Mouse (Mus musculus) forebrain, embryonic 16.5 days (tissue): ENCODE data around the gene Tmem38b. TPM values are rescaled to one million over a fixed set of nuclear protein-coding genes. Genes with fewer than 3 reads are reported as not detected.
A peak's percentile ranks its signal among the peaks of the same experiment; 100 is the strongest.

Experiments
- ATAC-seq: fragments of 200-750 bp; cut with Nextera tagmentation; 2 replicates; pipeline ENCODE4 v1.8.0; 2017; ENCODE audit warnings: mild to moderate bottlenecking, moderate library complexity
- H3K27ac ChIP-seq: fragments of 300-500 bp; sonication (generic); 2 replicates; pipeline ENCODE4 v1.5.1; 2014; ENCODE audit warnings: low read length, control low read depth
- H3K27me3 ChIP-seq: fragments of 300-500 bp; sonication (generic); replicated peaks from 2 replicates; pipeline ENCODE4 v1.6.1; 2014; ENCODE audit warnings: low read length; ENCODE audit not compliant: control insufficient read depth, insufficient read depth
- H3K36me3 ChIP-seq: fragments of 300-500 bp; sonication (generic); 2 replicates; pipeline ENCODE4 v1.6.1; 2014; ENCODE audit not compliant: control insufficient read depth, insufficient read depth
- H3K4me1 ChIP-seq: fragments of 300-500 bp; sonication (generic); replicated peaks from 2 replicates; pipeline ENCODE4 v1.6.1; 2014; ENCODE audit warnings: low read length; ENCODE audit not compliant: control insufficient read depth, insufficient read depth
- H3K4me2 ChIP-seq: fragments of 300-500 bp; sonication (generic); 2 replicates; pipeline ENCODE4 v1.6.1; 2014; ENCODE audit warnings: mild to moderate bottlenecking, low read length, control low read depth
- H3K4me3 ChIP-seq: fragments of 300-500 bp; sonication (generic); replicated peaks from 2 replicates; pipeline ENCODE4 v1.5.1; 2014; ENCODE audit warnings: mild to moderate bottlenecking, low read length, control low read depth
- H3K9ac ChIP-seq: fragments of 300-500 bp; sonication (generic); replicated peaks from 2 replicates; pipeline ENCODE4 v1.6.1; 2014; ENCODE audit warnings: low read depth, low read length, control low read depth
- H3K9me3 ChIP-seq: fragments of 300-500 bp; sonication (generic); 2 replicates; pipeline ENCODE4 v1.6.1; 2016; ENCODE audit warnings: low read length; ENCODE audit not compliant: control insufficient read depth
- WGBS: fragments of 180-500 bp; shearing (Covaris S2); extraction: QIAGEN DNeasy Blood & Tissue Kit; methylation state at CpG from one replicate; pipeline ENCODE4 v1.1.7; 2014; 5-methylcytosine and 5-hydroxymethylcytosine counted together
- polyA plus RNA-seq: library from polyadenylated mRNA; unstranded; fragments of >200 nt; fragmentation: Nextera tagmentation; extraction: Ambion mirVana; gene quantifications from 2 replicates; pipeline ENCODE4 v1.2.1, GENCODE M21; 2015

Gene Tmem38b
- polyA plus RNA-seq, 1 experiment from 2014 or later: 6.8 TPM

GRCm38 (mm10) chr4:53896150-53896833 lies 70.4 kb downstream of the Tmem38b start:
- Histone ChIP-seq H3K36me3 (no peaks in the 10 kb centered on the region), H3K27me3 (no peaks in the 10 kb centered on the region), H3K4me2 (no peak overlapping the region), H3K9ac (no peak overlapping the region), H3K9me3 (no peaks in the 10 kb centered on the region), H3K27ac (peak overlapping the region; percentile 88), H3K4me3 (no peak overlapping the region), H3K4me1 (0 out of 2 replicates have a peak, but pooled peaks cover 3% of the 10 kb centered on the region)
- 60% methylated on average over 7 of the region's 7 CpGs for WGBS
- peak; percentile 94 for ATAC-seq

GRCm38 (mm10) chr4:53900386-53900971 lies 74.6 kb downstream of the Tmem38b start:
- Histone ChIP-seq H3K4me2 (no peak overlapping the region), H3K9ac (no peak overlapping the region), H3K27me3 (no peaks in the 10 kb centered on the region), H3K9me3 (no peaks in the 10 kb centered on the region), H3K27ac (no peak overlapping the region), H3K4me3 (no peak overlapping the region), H3K36me3 (no peaks in the 10 kb centered on the region), H3K4me1 (0 out of 2 replicates have a peak, but pooled peaks cover 2% of the 10 kb centered on the region)
- WGBS: 62% methylated on average over 6 of the region's 6 CpGs
- ATAC-seq: no peak

GRCm38 (mm10) chr4:53904335-53904734 lies 78.5 kb downstream of the Tmem38b start:
- no peak for ATAC-seq
- H3K27ac ChIP-seq: no peak overlapping the region
- no peak overlapping the region for H3K9ac ChIP-seq
- H3K4me2 ChIP-seq: no peak overlapping the region
- H3K4me1 ChIP-seq: no peaks in the 10 kb centered on the region
- WGBS: 90% methylated on average over 7 of the region's 7 CpGs
- H3K36me3 ChIP-seq: no peaks in the 10 kb centered on the region
- no peaks in the 10 kb centered on the region for H3K9me3 ChIP-seq
- H3K27me3 ChIP-seq: no peaks in the 10 kb centered on the region
- no peak overlapping the region for H3K4me3 ChIP-seq

GRCm38 (mm10) chr4:53905537-53905936 lies 79.7 kb downstream of the Tmem38b start:
- H3K27me3 ChIP-seq: no peaks in the 10 kb centered on the region
- no peaks in the 10 kb centered on the region for H3K9me3 ChIP-seq
- no peak overlapping the region for H3K4me2 ChIP-seq
- H3K9ac ChIP-seq: no peak overlapping the region
- 41% methylated on average over 6 of the region's 6 CpGs for WGBS
- no peak for ATAC-seq
- no peak overlapping the region for H3K27ac ChIP-seq
- H3K4me3 ChIP-seq: no peak overlapping the region
- H3K4me1 ChIP-seq: no peaks in the 10 kb centered on the region
- H3K36me3 ChIP-seq: no peaks in the 10 kb centered on the region

GRCm38 (mm10) chr4:53907071-53907470 lies 81.2 kb downstream of the Tmem38b start:
- no peak overlapping the region for H3K4me2 ChIP-seq
- H3K9me3 ChIP-seq: no peaks in the 10 kb centered on the region
- no peak overlapping the region for H3K4me3 ChIP-seq
- WGBS: 90% methylated on average over 3 of the region's 3 CpGs
- no peaks in the 10 kb centered on the region for H3K4me1 ChIP-seq
- ATAC-seq: no peak
- H3K36me3 ChIP-seq: no peaks in the 10 kb centered on the region
- no peak overlapping the region for H3K27ac ChIP-seq
- no peaks in the 10 kb centered on the region for H3K27me3 ChIP-seq
- no peak overlapping the region for H3K9ac ChIP-seq

Other genes starting within 250 kb of the Tmem38b start
- gene Fsd1l, start 194.6 kb upstream of the Tmem38b start, polyA plus RNA-seq: 43.8 and 51.8 TPM in 2 replicates
- 22.2 and 23.4 TPM in 2 replicates for gene Fktn, start 112.0 kb upstream of the Tmem38b start, polyA plus RNA-seq
- 0.06 and 0.26 TPM in 2 replicates for gene Tal2, start 46.3 kb upstream of the Tmem38b start, polyA plus RNA-seq